Mouse (Mus musculus): ENCODE data around the gene Etfrf1.

The Etfrf1 gene

DNA sequence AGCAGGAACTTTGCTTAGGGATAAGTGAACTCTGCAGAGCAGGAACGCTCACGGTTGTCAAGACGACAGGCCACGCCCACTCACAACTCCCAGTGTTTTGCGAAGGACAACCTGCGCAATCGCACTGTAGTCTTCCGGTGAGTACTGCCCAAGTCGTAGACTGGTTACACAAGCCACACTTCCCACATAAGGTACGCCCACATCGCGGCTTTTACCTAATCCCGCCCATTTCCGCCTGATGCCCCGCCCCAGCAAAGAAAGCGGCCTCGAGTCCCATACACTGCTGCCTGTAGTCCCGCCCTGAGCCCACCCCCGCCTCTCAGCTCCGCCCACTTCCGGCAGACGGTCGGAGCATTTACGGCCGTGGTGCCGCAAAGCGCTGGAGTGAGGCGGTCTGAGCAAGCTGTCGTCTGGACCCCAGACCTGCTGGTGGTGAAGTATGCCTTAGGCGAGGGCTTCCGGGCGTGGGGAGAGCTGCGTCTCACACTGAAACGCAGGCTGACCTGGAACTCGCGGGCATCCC, at the start of gene Etfrf1, which contains the start of gene Casc1:
TSS of gene Etfrf1 (plus strand) at position 319 of the 523 bp plus-strand sequence.
TSS of gene Casc1 (minus strand) at position 190 of the 523 bp plus-strand sequence.
- TF ChIP-seq GATA4 (IDR thresholded peaks at IDR 0.05; ENCODE audit: insufficient replicate concordance, low read length), result no peak; the same call in 1 of the 2 replicates

DNA sequence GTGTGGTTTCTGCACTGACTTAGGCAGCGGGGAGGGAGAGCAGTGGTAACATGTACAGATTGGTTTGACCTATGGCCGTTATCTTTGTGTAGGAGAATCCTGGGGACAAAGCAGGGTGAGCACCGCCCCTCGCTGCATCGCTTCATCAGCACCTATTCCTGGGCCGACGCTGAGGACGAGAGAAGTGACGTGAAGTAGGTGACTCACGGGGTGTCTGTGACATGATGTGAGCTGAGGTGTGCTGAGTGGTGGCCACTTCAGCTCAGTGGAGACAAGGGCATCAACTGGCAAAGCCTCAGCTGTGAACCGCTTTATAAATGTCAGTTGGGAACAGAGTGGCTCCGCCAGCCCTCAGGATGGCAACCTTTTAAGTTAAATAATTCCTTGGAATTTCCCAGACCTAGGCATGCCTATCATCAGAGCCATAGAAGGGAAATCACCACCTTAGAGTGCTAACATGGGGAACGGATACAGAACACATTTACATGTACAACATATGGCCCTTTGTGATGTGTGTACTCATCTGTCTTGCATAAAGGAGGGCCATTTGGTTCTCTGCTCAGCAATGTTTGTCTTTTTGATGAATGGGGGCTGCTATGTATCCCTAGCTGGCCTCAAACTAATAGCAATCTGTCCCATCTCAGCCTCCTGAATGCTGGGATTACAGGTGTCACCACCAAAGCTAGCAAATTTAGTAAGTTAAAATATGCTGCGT, 38.9 kb upstream of the Etfrf1 start:
- TF ChIP-seq GATA4 (IDR thresholded peaks at IDR 0.05; ENCODE audit: insufficient replicate concordance, low read length), result no peak

DNA sequence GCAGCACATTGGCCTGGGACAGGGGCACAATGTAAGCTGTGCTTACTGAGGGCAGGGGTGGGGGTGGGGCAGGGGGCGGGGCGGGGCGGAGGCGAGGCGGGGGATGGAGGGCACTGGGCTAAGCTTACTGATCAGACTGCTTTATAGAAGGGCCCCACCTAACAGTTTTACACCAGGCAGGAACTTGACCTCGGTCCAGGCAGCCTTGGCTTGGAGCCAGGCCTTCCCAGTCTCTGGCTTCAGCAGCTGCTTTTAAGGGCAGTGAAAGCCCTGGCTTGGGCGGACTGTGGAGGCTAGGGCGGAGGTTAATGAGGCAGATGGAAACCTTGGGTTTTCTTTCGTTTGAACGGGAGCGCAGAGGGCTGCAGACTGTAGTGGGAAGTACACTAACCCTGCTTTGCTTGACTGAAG, 37.1 kb upstream of the Etfrf1 start:
- TF ChIP-seq GATA4 (IDR thresholded peaks at IDR 0.05; ENCODE audit: insufficient replicate concordance, low read length), result no peak

DNA sequence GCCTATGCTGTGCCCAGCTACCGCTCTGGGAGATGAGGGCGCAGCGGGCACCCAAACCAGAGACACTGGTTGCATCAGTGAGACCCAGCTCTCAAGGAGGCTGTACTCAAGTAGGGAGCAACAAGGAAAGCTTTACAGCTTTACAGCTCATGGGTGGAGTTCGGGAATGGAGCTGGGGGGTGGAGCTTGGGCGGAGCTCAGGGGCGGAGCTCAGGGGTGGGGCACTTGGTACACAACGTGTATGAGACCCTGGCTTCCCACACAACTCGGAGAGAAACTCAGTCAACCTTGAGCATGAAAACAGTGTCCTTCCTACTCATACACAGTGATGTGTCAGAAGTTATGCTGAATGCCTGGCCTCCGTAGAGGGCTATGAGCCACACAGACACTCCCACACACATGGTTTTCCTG, 35.4 kb upstream of the Etfrf1 start:
- no peak for TF ChIP-seq GATA4 (IDR thresholded peaks at IDR 0.05; ENCODE audit: insufficient replicate concordance, low read length)

DNA sequence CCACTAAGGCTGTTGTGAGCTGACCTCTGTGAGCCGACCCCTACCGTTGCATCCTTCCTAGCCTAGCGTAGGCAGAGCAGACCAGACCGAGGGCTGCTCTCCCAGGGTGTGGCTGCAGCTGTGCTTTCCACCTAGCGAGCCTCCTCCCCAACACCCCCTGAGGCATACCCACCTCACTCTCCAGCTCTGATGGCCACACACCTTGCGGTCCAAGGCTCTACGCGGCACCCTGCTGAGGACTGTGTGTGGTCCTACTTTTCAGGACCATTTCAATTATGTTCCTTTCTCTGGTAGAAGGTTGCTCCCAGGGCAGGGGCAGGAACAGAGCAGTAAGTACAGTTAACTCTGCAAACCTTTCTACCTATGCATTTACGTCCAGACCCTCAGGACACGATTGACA, 34.5 kb upstream of the Etfrf1 start:
- TF ChIP-seq GATA4 (IDR thresholded peaks at IDR 0.05; ENCODE audit: insufficient replicate concordance, low read length), result no peak

DNA sequence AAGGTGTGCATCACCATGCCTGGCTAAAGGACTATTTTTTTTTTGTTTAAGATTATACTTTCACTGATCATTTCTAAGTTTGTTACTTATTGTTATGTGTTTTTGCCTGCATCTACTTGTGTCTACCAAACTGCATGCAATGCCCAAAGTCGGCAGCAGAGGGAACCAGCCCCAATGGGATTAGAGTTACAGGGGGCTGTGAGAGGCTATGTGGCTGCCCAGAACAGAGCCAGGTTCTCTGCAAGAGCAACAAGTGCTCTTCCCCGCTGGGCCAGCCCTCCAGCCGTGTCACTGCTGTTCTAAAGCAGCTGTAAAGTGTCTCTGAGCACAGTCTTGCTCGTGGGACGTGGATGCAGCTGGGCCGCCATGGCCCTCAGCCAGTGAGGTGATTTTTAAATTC, 31.3 kb upstream of the Etfrf1 start:
- TF ChIP-seq GATA4 (IDR thresholded peaks at IDR 0.05; ENCODE audit: insufficient replicate concordance, low read length), result no peak

DNA sequence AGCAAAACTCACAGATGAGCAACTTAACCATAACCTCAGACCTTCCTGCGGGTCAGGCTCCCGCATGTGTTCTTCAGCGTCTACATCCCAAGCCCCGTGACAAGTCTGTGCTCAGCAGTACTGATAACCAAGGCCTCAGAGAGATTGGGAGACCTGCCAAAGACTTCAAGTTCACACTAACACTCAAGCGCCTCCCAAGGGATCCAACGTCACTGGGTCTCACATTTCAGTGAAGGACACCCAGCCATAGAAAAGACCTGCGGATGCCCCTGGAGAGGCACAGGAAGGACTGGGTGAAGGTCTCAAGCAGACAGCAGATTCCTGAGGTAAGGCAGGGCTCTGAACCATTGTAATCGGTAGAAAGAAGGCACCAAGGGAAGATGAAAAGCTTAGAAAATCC, 28.9 kb upstream of the Etfrf1 start:
- no peak for TF ChIP-seq GATA4 (IDR thresholded peaks at IDR 0.05; ENCODE audit: insufficient replicate concordance, low read length)

DNA sequence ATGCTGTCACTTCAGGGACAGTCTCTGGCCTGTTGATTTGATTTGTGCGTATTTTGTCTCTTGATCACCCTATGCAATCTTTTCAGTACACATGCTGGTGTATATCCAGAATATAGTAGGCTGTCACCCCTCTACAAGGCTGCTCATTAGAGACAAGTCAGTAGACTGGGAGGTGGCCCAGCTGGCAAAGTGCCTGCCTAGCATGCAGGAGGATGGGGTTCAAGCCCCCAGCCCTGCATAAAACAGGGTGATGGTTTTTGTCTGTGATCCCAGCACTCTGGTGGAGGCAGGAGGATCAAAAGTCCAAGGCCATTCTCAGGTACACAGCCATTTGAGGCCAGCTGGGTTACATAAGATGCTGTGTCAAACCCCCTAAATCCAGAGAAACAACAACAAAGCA, 24.8 kb upstream of the Etfrf1 start:
- no peak for TF ChIP-seq GATA4 (IDR thresholded peaks at IDR 0.05; ENCODE audit: insufficient replicate concordance, low read length)

DNA sequence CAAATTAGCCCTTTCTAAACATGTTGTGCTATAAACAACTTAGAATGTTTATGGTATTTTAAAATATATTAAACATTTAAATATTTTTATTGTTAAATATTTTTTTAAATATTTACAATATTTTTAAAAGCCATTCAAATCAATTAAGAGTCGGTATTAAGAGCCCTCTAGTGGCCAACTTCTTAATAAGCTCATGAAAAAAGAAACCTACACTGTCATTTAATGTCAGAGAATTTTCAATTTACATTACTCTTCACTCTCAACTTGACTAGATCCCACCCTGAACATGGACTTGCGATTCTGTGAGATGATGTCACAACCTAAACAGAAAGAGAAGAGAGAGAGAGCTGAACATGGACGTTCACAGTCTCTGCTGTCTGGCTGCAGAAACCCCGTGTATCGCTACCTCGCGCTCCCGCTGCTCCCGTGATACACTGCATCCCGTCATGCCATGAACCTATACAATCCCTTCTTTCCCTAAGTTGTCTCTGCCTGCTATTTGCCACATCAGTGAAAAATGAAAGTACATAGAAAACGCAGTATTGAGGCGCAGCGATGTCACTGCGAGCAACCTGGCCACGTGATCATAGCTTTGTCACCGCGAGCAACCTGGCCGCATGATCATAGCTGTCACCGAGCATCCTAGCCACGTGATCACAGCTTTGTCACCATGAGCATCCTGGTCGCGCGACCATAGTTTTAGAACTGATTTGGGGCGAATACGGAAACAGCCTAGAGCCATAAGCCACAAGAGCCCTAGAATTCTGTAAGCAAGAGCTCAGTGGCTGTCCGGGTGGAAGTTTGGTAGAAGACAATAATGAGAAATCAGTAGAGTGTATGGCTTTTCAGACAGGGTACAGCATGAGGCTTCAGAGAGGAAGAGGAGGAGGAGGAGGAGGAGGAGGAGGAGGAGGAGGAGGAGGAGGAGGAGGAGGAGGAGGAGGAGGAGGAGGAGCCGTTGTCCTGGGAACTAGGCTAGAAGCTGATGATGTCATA, 23.5 kb upstream of the Etfrf1 start:
- no peak for TF ChIP-seq GATA4 (IDR thresholded peaks at IDR 0.05; ENCODE audit: insufficient replicate concordance, low read length)

DNA sequence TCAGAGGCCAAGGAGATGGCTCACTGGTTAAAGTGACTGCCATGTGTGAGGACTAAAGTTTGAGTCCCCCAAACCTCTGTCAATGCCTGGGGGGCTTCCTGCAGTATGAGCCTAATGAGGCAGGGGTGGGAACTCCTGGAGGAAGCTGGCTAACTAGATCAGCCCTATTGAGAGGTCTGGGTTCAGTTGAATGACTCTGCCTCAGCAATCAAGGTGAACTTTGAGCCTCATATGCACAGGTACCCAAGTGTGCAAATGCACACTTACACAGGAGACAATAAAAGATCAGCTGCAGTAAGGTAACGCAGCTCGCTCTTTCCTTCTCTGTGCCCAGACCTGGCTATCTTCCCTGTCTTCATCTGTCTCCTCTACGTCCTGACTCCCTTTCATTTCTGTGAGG, 17.9 kb upstream of the Etfrf1 start:
- no peak for TF ChIP-seq GATA4 (IDR thresholded peaks at IDR 0.05; ENCODE audit: insufficient replicate concordance, low read length)

DNA sequence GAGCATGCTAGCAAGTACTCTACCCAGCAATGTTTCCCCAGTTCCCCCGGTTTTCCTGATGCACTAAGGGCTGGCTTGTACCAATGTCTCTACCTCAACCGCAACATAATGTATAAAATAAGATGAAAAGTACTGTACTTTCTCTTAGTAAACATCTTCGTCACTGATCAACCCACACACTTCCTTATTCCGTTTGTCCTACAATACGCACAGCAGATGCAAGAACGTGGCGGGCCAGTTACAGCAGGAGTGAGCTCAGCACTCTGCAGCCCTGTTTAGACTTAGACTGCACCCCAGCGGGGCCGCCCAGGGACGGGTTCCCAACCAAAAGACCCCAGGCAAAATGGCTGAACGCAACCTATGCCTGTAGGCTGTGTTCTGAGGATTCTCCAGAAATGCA, 17.5 kb upstream of the Etfrf1 start:
- TF ChIP-seq GATA4 (IDR thresholded peaks at IDR 0.05; ENCODE audit: insufficient replicate concordance, low read length), result no peak

DNA sequence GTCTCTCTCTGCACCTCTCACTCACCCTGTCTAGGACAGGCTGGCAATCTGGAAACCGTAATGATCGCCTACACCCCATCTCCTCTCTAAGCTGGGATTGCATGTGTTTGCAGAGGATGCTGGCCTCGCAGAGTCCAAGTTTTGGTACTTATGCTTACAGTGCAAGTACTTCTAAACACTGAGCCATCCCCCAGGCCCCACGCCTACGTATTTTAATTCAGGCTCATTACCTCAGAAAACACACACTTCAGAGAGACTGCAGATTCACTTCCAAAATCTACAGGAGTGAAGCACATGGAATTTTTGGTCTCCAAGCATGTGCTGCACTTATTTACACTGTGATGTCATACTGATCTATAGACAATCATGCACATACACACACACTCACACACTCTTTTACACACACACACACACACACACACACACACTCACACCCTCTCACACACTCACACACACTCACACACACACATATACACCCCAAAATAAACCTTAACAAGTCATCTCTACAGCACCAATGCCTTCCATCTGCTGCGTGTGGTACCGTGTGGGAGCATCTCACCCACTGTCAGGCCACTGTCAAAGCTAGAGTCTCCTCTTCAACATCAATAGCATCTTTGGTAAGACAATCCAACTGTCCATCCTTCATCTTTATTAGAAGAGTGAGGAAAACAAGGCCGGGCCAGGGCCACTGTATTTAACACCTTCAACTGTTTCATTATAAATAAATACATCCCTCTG, 12.8 kb upstream of the Etfrf1 start:
- TF ChIP-seq GATA4 (IDR thresholded peaks at IDR 0.05; ENCODE audit: insufficient replicate concordance, low read length), result no peak

DNA sequence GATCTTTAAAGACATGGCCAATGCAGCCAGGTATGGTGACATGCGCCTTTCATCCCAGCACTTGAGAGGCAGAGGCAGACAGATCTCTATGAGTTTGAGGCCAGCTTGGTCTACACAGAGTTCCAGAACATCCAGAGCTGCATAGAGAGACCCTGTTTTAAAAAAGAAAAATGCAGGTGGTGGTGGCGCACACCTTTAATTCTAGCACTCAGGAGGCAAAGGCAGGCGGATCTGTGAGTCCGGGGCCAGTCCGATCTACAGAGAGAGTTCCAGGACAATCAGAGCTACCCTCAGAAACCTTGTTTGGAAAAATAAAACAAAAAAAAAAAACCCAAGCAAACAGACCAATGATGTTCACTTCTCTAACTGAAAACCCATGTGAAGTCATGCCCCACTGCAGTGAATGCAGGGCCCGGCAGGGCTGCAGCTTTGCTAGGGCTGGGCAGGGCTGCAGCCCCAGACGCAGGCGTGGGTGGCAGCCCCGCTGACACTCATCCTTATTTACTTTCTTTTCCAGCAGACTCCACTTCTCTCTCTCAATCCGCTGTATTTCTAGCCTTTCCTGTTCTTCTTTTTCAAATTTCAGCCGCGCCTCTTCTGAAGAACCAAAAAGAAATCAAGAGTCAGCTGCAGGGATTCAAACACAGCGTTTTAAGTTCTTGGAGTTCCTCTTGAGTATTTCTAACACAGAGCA, 8.4 kb upstream of the Etfrf1 start:
- TF ChIP-seq GATA4 (IDR thresholded peaks at IDR 0.05; ENCODE audit: insufficient replicate concordance, low read length), result no peak

DNA sequence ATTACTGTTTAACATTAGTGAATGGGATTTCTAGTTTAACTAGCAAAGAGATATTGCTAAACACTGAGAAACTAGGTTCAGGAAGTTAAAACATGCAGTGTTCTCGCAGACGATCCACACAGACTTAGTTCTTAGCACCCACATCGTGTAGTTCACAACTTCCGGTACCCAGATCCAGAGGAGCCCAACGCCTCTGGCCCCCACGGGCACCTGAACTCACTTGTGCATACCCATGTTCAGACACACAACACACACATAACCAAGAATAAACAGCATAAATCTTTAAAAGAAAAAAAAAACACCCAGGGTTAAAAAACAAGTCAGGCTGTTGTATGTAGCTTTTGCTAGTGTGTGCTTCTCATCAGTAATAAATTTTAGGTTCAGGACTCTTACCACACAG, 6.5 kb upstream of the Etfrf1 start:
- TF ChIP-seq GATA4 (IDR thresholded peaks at IDR 0.05; ENCODE audit: insufficient replicate concordance, low read length), result no peak
